Mouse (Mus musculus) lung, embryonic 16.5 days (tissue): ENCODE results near the gene Parva. TPM values are rescaled to one million over a fixed set of nuclear protein-coding genes. Genes with fewer than 3 reads are reported as not detected.

ENCODE experiments used
- ATAC-seq: fragments of 200-750 bp; cut with Nextera tagmentation; 2 replicates; pipeline ENCODE4 v1.8.0; 2017; ENCODE audit warnings: low read depth, mild to moderate bottlenecking, moderate library complexity
- H3K27ac ChIP-seq: fragments of 300-500 bp; sonication (generic); 2 replicates; pipeline ENCODE4 v1.5.1; 2014; ENCODE audit warnings: mild to moderate bottlenecking, control low read depth, low read length
- H3K27me3 ChIP-seq: fragments of 300-500 bp; sonication (generic); 2 replicates; pipeline ENCODE4 v1.6.1; 2014; ENCODE audit warnings: low read depth, low read length, mixed read lengths; ENCODE audit not compliant: control insufficient read depth, insufficient read depth
- H3K36me3 ChIP-seq: fragments of 300-500 bp; sonication (generic); 2 replicates; pipeline ENCODE4 v1.6.1; 2014; ENCODE audit warnings: low read length; ENCODE audit not compliant: control insufficient read depth, insufficient read depth
- H3K4me1 ChIP-seq: fragments of 300-500 bp; sonication (generic); replicated peaks from 2 replicates; pipeline ENCODE4 v1.6.1; 2014; ENCODE audit warnings: low read length, mixed read lengths; ENCODE audit not compliant: control insufficient read depth, insufficient read depth
- H3K4me2 ChIP-seq: fragments of 300-500 bp; sonication (generic); 2 replicates; pipeline ENCODE4 v1.6.1; 2014; ENCODE audit warnings: low read depth, low read length, control low read depth
- H3K4me3 ChIP-seq: fragments of 300-500 bp; sonication (generic); 2 replicates; pipeline ENCODE4 v1.5.1; 2014; ENCODE audit warnings: mild to moderate bottlenecking, low read length, control low read depth
- H3K9ac ChIP-seq: fragments of 300-500 bp; sonication (generic); 2 replicates; pipeline ENCODE4 v1.6.1; 2014; ENCODE audit warnings: low read length, control low read depth
- H3K9me3 ChIP-seq: fragments of 300-500 bp; sonication (generic); 2 replicates; pipeline ENCODE4 v1.6.1; 2016; ENCODE audit warnings: low read length; ENCODE audit not compliant: control insufficient read depth
- WGBS: fragments of 180-500 bp; shearing (Covaris S2); extraction: QIAGEN DNeasy Blood & Tissue Kit; methylation state at CpG from one replicate; pipeline ENCODE4 v1.1.7; 2014; 5-methylcytosine and 5-hydroxymethylcytosine counted together
- polyA plus RNA-seq: library from polyadenylated mRNA; unstranded; fragments of >200 nt; fragmentation: Nextera tagmentation; extraction: Ambion mirVana; gene quantifications from 2 replicates; pipeline ENCODE4 v1.2.1, GENCODE M21; 2015

Parva gene
- polyA plus RNA-seq, 1 experiment from 2014 or later = 115 TPM

- H3K4me1 ChIP-seq = peaks cover 16% of the 10 kb centered on the region
- WGBS = 85% methylated on average over 4 of the region's 4 CpGs
- no peak for ATAC-seq
Measured at GRCm38 (mm10) chr7:112446498-112446897, 19.2 kb downstream of the Parva start.

DNA sequence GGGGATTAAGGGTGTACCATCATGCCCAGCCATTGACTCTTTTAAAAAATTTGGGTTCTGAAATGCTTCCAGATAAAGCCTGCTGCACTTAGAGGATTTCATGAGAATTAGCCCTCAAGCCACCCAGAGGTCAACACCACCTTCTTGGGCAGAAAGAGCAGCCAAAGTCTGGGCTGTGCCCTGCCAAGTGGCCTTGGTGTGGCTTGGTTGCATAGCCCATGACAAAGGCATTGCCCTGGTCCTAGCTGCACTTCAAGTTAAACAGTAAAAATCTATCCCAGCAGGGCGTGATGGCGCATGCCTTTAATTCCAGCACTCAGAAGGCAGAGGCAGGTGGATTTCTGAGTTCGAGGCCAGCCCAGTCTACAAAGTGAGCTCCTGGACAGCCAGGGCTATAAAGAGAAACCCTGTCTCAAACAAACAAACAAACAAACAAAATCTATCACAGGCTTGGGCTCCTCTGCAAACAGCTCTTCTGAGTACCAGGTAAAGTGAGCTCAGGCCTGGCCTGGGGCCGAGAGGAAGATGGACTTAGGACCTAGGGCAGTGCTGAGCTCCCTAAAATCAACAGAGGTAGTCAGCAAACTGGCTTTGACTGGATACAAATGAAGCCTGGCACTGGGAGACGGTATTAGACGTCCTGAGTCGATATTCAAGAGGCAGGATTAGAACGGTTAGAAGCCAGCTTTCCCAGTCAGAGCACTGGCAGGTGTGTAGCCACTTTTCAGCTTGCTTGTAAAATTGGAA lies 22.8 kb downstream of the Parva start:
- H3K27ac ChIP-seq = no peak overlapping the region
- H3K4me1 ChIP-seq = peaks cover 3% of the 10 kb centered on the region
- 81% methylated on average over 8 of the region's 8 CpGs for WGBS
- no peaks in the 10 kb centered on the region for H3K36me3 ChIP-seq
- no peak for ATAC-seq
- H3K27me3 ChIP-seq = no peaks in the 10 kb centered on the region
- H3K9ac ChIP-seq = no peak overlapping the region
- no peak overlapping the region for H3K4me2 ChIP-seq
- H3K4me3 ChIP-seq = no peak overlapping the region
- no peaks in the 10 kb centered on the region for H3K9me3 ChIP-seq

More at GRCm38 (mm10) chr7:112446498-112446897, 19.2 kb downstream of the Parva start:
- Histone ChIP-seq H3K9me3 (no peaks in the 10 kb centered on the region), H3K9ac (no peak overlapping the region), H3K36me3 (no peaks in the 10 kb centered on the region), H3K27me3 (no peaks in the 10 kb centered on the region), H3K4me3 (no peak overlapping the region), H3K4me2 (no peak overlapping the region), H3K27ac (no peak overlapping the region)

DNA sequence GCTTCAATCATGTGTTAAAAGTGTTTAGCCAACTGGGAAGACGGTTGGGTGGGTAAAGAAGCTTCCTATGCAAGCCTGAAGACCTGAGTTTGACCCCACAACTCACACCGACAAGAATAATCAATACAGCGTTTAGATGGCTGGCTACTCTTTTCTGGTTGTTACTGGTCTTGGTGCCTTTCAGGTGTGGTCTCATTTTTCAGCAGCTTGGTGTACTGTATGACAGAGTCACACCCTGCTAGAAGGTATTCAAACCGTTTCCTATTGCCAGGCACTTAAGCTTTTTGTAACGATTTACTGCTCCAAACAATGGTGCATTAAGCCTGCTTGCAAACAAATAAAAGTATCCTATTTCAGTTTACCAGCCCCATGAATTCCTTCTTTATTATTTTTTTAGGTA lies 25.2 kb downstream of the Parva start:
- H3K4me1 ChIP-seq = peaks cover 17% of the 10 kb centered on the region
- no peaks in the 10 kb centered on the region for H3K27me3 ChIP-seq
- H3K36me3 ChIP-seq = no peaks in the 10 kb centered on the region
- 40% methylated on average over 5 of the region's 5 CpGs for WGBS
- no peak overlapping the region for H3K27ac ChIP-seq
- no peak overlapping the region for H3K9ac ChIP-seq
- H3K4me3 ChIP-seq = no peak overlapping the region
- no peak overlapping the region for H3K4me2 ChIP-seq
- no peaks in the 10 kb centered on the region for H3K9me3 ChIP-seq
- ATAC-seq = no peak

GRCm38 (mm10) chr7:112453805-112454214 lies 26.5 kb downstream of the Parva start:
- H3K27me3 ChIP-seq = no peaks in the 10 kb centered on the region
- no peak overlapping the region for H3K4me2 ChIP-seq
- peak; percentile 84 for ATAC-seq
- no peak overlapping the region for H3K4me3 ChIP-seq
- no peaks in the 10 kb centered on the region for H3K36me3 ChIP-seq
- H3K9me3 ChIP-seq = no peaks in the 10 kb centered on the region
- H3K27ac ChIP-seq = peak overlapping the region; percentile 75
- no peak overlapping the region for H3K9ac ChIP-seq
- peaks cover 25% of the 10 kb centered on the region for H3K4me1 ChIP-seq
- WGBS = 23% methylated on average over 3 of the region's 3 CpGs

DNA sequence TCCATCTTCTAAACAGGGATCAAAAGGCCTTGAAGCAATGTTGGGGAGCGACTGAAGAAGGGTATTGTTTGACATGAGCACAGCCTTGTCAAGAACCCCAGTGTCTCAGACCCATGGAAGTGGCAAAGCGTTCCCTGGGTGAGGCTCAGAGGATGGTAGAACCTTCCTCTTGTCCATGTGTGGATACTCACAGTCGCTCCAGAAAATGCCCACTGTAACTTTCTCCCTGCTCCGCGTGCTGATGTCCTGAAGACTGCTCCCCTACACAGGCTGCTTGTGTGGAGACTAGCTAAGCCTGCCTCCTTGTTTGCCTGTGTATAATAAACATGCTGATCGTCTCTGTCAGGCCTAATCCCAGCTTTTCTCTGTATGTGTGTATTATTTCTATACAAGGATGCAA lies 27.1 kb downstream of the Parva start:
- 71% methylated on average over 6 of the region's 6 CpGs for WGBS
- Histone ChIP-seq H3K9me3 (no peaks in the 10 kb centered on the region), H3K36me3 (no peaks in the 10 kb centered on the region), H3K9ac (no peak overlapping the region), H3K4me2 (no peak overlapping the region), H3K4me3 (no peak overlapping the region), H3K27ac (peak overlapping the region; percentile 75), H3K27me3 (no peaks in the 10 kb centered on the region), H3K4me1 (peaks cover 26% of the 10 kb centered on the region)
- no peak for ATAC-seq

DNA sequence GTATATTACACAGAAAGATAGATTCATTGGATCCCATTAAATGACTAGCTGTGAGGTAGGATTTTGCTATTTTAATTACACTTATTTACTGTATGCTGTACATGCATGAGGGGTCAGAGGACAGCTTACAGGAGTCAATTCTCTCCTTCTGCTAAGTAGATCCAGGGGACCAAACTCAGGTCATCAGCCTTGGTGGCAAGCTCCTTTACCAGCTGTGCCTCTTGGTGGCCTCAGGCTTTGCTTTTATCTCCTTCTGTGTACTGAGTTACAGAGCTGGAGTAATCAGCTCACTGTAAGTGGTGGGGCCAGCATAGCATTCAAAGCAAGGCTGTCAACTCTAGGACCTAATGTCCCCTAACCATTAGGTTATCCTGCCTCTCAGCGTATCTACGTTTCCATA lies 27.6 kb downstream of the Parva start:
- H3K27me3 ChIP-seq = no peaks in the 10 kb centered on the region
- WGBS = 78% methylated on average over 2 of the region's 2 CpGs
- no peak for ATAC-seq
- H3K9ac ChIP-seq = no peak overlapping the region
- no peak overlapping the region for H3K4me2 ChIP-seq
- peaks cover 26% of the 10 kb centered on the region for H3K4me1 ChIP-seq
- no peak overlapping the region for H3K4me3 ChIP-seq
- H3K36me3 ChIP-seq = no peaks in the 10 kb centered on the region
- H3K27ac ChIP-seq = peak overlapping the region; percentile 12; the same call in 1 of the 2 replicates
- H3K9me3 ChIP-seq = no peaks in the 10 kb centered on the region

GRCm38 (mm10) chr7:112455566-112456110 lies 28.3 kb downstream of the Parva start:
- Histone ChIP-seq H3K4me2 (no peak overlapping the region), H3K27ac (no peak overlapping the region), H3K36me3 (no peaks in the 10 kb centered on the region), H3K27me3 (no peaks in the 10 kb centered on the region), H3K9me3 (no peaks in the 10 kb centered on the region), H3K4me3 (no peak overlapping the region), H3K4me1 (peaks cover 28% of the 10 kb centered on the region), H3K9ac (no peak overlapping the region)
- 50% methylated on average over 5 of the region's 5 CpGs for WGBS
- no peak for ATAC-seq

DNA sequence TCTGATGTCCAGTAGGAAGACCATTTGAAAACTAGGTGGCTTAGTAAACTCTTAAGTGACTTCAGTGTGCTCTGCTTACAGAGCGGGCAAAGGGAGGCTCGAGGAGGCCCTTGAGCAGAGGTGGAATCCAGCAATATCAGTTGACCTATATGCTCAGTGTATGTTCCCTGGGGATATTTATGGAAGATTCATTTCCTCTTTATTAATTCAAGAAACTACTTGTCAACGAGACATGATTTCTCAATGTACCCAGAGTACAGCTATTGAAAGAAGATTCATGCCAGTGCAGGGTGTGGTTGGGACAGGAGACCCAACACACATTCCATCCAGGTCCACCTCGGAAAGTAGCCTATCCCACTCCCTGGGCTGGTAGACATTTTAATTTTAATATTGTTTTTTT lies 30.1 kb downstream of the Parva start:
- Histone ChIP-seq H3K9ac (no peak overlapping the region), H3K9me3 (no peaks in the 10 kb centered on the region), H3K27ac (no peak overlapping the region), H3K36me3 (no peaks in the 10 kb centered on the region), H3K27me3 (no peaks in the 10 kb centered on the region), H3K4me2 (no peak overlapping the region), H3K4me3 (no peak overlapping the region), H3K4me1 (peaks cover 30% of the 10 kb centered on the region)
- WGBS = 68% methylated on average over 4 of the region's 4 CpGs
- ATAC-seq = no peak

- 84% methylated on average over 4 of the region's 4 CpGs for WGBS
- Histone ChIP-seq H3K9ac (no peak overlapping the region), H3K27me3 (no peaks in the 10 kb centered on the region), H3K4me1 (peaks cover 35% of the 10 kb centered on the region), H3K9me3 (no peaks in the 10 kb centered on the region), H3K27ac (no peak overlapping the region), H3K4me3 (no peak overlapping the region), H3K36me3 (no peaks in the 10 kb centered on the region), H3K4me2 (no peak overlapping the region)
- ATAC-seq = no peak
Measured at GRCm38 (mm10) chr7:112457920-112458319, 30.6 kb downstream of the Parva start.
